Comparison of ENCODE assay signal across 13 mouse cellular contexts in genomic region chr17:67937050-67937449, GRCm38 (mm10).
"Had no signal": no experiment of that assay in that cellular context is flagged by ENCODE, and none has a peak within 500 bp of the region (broad histone marks: within the 10 kb centered on the region; RNA-seq: fewer than 3 reads in every experiment).

No protein-coding gene starts in this region.

- ATAC-seq: hindbrain, postnatal 0 days; intestine, embryonic 16.5 days; liver, embryonic 12.5 days had no signal

- DNase-seq: gastrocnemius, postnatal 14 days; gastrocnemius, postnatal 36 days; heart, adult 18-20 months; heart, postnatal 10 days; heart, postnatal 4 days; kidney, adult 11 months; kidney, adult 8-10 months; kidney, postnatal 10 days; kidney, postnatal 25 days; kidney, postnatal 4 days had no signal
